Mouse (Mus musculus) liver (tissue): ENCODE data around the gene Tmc7.
A peak's percentile ranks its signal among the peaks of the same experiment; 100 is the strongest.

Experiments
- DNase-seq: peaks from one replicate; pipeline ENCODE4 v3.0.0-alpha.2; 2020; ENCODE audit warnings: mixed read lengths

Tmc7 gene

GRCm38 (mm10) chr7:118498984-118499783 lies 85.4 kb downstream of the Tmc7 start:
- DNase-seq, result no peak

GRCm38 (mm10) chr7:118494892-118495579 lies 89.5 kb downstream of the Tmc7 start:
- DNase-seq, result no peak

DNA sequence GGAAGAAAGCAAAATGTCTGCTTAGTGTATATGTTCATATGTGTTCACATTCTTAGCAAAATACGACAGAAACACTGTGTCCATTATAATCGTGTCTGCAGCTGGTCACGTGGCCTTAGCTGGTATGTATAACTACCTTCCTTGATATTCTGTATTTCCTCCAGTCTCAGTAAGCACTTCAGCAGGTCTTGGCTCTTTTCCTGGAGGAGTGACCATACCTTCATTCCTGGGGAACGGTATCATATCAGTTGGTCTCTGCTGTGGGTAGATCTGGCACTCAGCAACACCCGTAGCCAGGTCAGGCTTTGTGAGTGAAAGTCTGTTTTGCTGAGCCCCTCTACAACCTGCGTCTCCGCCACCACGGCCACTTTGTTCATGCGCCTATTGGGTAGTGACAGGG lies 90.6 kb downstream of the Tmc7 start:
- no peak for DNase-seq

- peak; percentile 75 for DNase-seq
Measured at GRCm38 (mm10) chr7:118491431-118492147, 92.9 kb downstream of the Tmc7 start, which contains the start of gene Itpripl2. Gene Itpripl2, minus strand, starts transcription at chr7:118491975.

DNA sequence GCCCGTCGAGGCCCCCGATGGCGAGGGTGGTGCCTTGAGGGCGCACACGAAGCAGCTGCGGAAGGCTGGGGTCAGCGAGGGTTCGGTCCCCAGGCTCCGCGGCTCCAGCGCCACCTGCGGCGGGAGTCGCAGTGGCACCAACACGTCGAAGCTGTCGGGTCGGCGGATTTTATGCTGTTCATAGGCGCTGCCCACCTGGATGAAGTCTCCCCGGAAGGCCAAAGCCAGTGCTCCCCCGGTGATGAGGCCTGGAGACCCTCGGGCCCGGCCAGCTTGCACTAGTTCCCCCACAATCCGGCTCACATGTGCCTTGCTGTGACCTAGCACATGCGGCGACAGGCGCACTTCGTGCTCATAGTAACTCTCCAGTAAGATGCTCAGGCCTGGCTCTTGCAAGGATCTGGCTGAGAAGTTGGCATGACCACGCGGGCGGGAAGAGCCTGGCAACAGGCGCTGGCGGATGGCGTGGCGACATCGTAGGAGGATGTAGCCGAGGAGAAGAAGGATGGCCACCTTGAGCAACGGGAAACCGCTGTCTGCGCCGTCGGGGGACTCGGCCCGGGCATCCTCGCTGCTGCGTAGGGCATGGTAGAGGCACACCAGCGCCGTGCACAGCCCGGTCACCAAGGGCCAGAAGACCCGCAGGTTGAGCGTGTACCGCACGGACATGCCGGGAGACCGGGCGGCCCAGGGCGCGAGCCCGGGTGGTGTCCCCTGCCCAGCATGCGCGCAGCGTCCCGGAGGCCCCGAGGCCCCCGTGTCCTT lies 93.7 kb downstream of the Tmc7 start:
- no peak for DNase-seq

DNA sequence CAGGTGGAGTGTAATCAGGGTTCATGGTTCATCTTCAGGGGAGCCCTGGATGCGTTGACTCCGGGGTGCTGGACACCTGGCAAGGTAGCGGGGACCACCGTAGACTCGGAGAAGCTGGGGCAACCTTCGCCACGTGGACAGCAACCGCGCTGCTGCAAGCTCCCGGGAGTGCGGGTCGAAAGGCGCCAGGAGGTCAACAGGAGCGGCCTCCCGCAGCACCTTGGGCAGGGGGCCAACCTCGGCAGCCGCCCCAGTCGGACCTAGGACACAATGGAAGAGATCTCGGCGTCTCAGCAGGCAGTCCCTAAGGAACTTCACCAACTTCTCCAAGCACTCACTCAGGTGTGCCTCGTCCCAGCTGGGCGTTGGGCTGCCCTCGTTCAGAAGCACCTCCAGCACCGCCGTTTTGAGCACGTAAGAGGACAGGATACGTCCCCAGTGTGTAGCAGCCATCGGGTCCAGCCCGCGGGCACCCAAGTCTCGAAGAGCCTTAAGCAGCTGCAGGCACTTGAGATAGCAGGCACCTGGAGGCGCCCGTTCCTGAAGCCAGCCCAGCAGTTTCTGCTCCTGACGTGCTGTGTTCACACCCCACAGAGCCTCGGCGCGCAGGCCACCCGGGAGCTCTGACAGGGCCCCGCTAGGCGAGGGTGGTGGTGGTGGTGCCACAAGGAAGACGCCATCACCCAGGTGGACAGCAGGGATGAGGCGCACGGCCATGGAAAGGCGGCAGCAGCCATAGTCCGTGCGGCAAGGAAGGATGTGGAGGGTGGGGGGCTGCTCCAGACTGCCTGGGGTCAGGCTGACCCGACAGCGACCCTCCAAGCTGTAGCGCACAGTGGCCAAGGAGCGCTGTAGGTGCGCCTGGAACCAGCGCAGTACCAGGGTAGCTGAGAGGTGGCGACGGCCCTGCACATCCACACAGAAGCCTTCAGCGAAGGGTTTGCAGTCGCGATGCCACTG lies 94.5 kb downstream of the Tmc7 start:
- DNase-seq, result no peak

DNA sequence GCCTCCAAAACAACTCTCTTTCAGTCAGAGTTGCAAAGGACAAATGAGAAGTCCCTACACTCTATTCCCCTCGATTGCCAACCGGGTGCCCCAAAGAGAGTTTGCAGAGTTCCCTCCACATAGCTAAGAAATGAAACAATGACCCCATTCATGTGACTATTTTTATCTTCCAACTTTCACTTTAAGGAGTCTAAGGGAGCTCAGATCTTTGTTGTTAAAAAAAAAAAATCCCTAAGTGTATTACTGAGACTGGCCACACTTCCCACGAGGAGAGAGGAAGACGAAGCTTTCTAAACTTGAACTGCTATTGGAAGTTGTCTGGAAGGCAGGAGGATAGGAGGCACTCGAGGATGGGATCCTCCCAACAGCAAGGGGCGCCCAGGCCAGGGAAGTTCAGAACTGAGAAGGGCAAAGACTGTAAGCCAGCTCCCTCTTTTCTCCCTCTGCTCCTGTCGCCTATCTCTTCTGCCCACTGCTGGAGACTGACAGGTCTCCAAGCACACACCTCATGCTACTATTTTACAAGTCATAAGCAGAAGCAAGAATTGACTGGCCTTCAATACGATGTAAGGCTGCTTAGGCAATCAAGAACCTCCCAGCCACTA lies 96.4 kb downstream of the Tmc7 start:
- DNase-seq, result no peak

- no peak for DNase-seq
Measured at GRCm38 (mm10) chr7:118486917-118487316, 97.6 kb downstream of the Tmc7 start.
